Comparison of ENCODE assay signal across 22 mouse cellular contexts in genomic region chr15:18360256-18360655, GRCm38 (mm10).
"Had no signal": no experiment of that assay in that cellular context is flagged by ENCODE, and none has a peak within 500 bp of the region (broad histone marks: within the 10 kb centered on the region; RNA-seq: fewer than 3 reads in every experiment).

No protein-coding gene starts in this region.

- ATAC-seq: hindbrain, embryonic 16.5 days; hindbrain, postnatal 0 days; inflammation-experienced regulatory T-cells, adult 6 months; intestine, embryonic 15.5 days; intestine, embryonic 16.5 days; intestine, postnatal 0 days had no signal

- DNase-seq: heart, postnatal 10 days; heart, postnatal 14 days; heart, postnatal 36 days; heart, postnatal 4 days; kidney, adult 11 months; kidney, adult 18-20 months; kidney, adult 2 months; kidney, adult 8-10 months; kidney, adult 9 months; kidney, postnatal 10 days; kidney, postnatal 14 days; kidney, postnatal 25 days; kidney, postnatal 36 days; kidney, postnatal 4 days; layer of hippocampus, adult 9-11 months; layer of hippocampus, postnatal 36 days had no signal
